Mouse (Mus musculus): ENCODE measurements at regions not wholly inside any gene's neighbourhood (a gene's known extent, or its start where the extent isn't known, plus 50 kb on each side); places are given as distances from the start of the nearest gene placed in this dataset.

DNA sequence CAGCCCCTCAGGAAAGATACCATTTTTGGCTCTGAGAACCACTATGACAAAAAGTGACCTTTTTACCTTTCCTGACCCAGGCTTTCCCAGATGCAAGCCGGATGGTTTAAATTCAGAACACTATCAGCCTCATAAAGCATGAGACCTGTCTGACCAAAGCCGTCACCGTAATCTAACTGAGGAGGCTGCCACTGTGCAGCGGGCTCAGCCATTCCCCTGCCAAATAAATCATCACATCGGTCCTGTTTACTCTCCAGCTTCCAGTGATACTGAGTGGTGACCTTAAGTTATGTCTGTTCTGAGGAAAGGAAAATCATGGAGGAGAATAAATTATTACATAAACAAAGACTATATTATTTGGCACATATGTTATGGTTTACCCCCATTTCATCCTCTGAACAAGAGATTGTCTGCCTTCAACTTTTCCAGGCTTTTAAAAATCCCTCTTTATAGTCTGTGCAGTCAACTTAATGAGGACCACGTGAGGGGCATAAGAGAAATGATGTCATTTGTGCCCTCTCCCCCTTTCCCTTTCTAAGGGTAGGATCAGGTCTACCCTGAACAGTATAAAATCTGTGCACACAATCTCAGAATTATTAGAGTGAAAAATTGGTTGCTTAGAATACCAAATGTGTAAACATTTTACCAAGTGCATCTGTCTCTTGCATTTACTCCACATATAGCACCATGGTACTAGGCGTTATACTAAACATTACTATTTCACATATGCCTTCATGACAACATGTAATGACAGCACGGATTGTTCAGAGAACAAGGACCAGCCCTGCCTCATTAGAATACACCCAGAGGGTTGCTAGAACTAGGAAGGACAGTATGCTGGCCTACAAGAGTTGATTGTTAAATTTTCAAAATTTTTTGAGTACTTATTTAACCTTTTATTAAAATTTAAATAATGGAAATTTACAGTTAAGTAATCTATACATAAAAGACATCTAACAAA, 401.9 kb upstream of the Xrcc4 start:
- Histone ChIP-seq H3K4me3 (no peak overlapping the region), H3K9me3 (no peaks in the 10 kb centered on the region), H3K36me3 (no peaks in the 10 kb centered on the region), H3K9ac (replicated peaks) (no peak overlapping the region), H3K27me3 (no peaks in the 10 kb centered on the region), H3K4me2 (replicated peaks) (no peak overlapping the region), H3K27ac (replicated peaks) (no peak overlapping the region), H3K4me1 (peaks cover 4% of the 10 kb centered on the region; the same call in 1 of the 2 replicates)
- WGBS, result 32% methylated on average over 8 of the region's 8 CpGs
- ATAC-seq (replicated peaks), result no peak

DNA sequence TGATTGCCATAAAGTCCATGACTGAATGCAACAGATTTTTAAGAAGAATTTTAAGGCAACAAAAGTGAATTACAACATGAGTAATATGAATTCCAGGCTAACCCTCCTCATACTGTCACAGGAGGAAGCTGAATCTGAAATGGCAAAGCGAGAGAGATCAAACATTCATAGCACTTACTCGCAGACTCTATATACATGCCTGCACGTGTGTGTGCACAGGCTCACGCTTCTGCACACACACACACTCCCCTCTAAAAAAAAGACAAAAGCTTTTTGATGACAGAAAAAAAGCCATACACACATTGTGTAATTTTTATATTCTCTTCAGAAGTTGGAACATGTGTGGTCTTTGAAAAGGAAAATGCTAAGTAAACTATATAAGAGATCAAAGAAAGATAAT, 391.1 kb upstream of the Xrcc4 start:
- WGBS, result 87% methylated on average over 4 of the region's 4 CpGs
- no peak overlapping the region for H3K27ac ChIP-seq (replicated peaks)

DNA sequence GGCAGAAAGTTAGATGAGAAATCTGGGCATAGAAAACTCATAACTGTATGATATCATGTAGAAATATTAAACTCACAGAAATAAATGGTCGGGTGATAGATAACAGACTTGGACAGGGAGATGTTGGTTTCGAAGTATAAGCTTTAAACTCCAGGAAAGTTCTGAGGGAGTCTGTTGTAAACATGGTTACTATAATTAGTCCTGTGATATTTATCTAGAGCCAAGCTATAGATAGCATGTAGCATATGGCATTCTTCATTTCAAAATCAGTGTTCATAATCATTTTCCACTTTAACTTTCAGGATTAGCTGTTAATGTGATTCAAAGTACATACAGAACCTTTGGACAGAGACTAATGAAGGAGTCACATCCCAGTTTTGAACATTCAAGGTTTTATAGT, 387.5 kb upstream of the Xrcc4 start:
- H3K9me3 ChIP-seq, result no peaks in the 10 kb centered on the region

More for the DNA sequence above, 391.1 kb upstream of the Xrcc4 start:
- H3K4me3 ChIP-seq, result no peak overlapping the region
- H3K27me3 ChIP-seq, result no peaks in the 10 kb centered on the region
- H3K4me1 ChIP-seq, result no peaks in the 10 kb centered on the region
- no peak overlapping the region for H3K9ac ChIP-seq (replicated peaks)
- no peak for ATAC-seq (replicated peaks)
- H3K36me3 ChIP-seq, result no peaks in the 10 kb centered on the region
- H3K4me2 ChIP-seq (replicated peaks), result no peak overlapping the region
- no peaks in the 10 kb centered on the region for H3K9me3 ChIP-seq

DNA sequence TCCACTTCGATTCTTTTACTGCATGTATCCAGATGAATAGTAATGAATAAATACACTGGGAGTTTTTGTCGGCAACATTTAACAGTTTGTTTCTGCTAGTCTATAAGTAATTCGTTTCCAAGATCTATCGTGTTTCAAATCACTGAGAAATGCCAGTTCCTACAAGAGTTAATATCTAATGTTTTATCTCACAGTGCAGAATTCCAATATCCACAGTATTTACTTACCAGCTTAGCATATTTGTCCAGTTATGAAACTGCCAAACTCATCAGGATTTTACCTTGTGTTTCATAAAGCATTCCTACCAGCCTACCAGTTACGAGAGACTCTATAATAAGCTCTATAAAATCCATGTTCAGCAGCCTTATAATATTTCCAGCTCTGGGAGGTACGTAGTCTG, 385.1 kb upstream of the Xrcc4 start:
- Histone ChIP-seq H3K4me2 (replicated peaks) (no peak overlapping the region), H3K9ac (replicated peaks) (no peak overlapping the region), H3K27ac (replicated peaks) (no peak overlapping the region), H3K36me3 (no peaks in the 10 kb centered on the region), H3K4me3 (no peak overlapping the region), H3K9me3 (no peaks in the 10 kb centered on the region), H3K27me3 (no peaks in the 10 kb centered on the region), H3K4me1 (no peaks in the 10 kb centered on the region)
- ATAC-seq (replicated peaks), result no peak
- 82% methylated on average over 6 of the region's 6 CpGs for WGBS

More for the DNA sequence above, 387.5 kb upstream of the Xrcc4 start:
- ATAC-seq (replicated peaks), result peak; percentile 41; the same call in 1 of the 2 replicates
- H3K4me2 ChIP-seq (replicated peaks), result no peak overlapping the region
- no peaks in the 10 kb centered on the region for H3K27me3 ChIP-seq
- WGBS, result 83% methylated on average over 2 of the region's 2 CpGs
- H3K4me3 ChIP-seq, result no peak overlapping the region
- no peaks in the 10 kb centered on the region for H3K4me1 ChIP-seq
- H3K9ac ChIP-seq (replicated peaks), result no peak overlapping the region
- H3K27ac ChIP-seq (replicated peaks), result no peak overlapping the region
- no peaks in the 10 kb centered on the region for H3K36me3 ChIP-seq

DNA sequence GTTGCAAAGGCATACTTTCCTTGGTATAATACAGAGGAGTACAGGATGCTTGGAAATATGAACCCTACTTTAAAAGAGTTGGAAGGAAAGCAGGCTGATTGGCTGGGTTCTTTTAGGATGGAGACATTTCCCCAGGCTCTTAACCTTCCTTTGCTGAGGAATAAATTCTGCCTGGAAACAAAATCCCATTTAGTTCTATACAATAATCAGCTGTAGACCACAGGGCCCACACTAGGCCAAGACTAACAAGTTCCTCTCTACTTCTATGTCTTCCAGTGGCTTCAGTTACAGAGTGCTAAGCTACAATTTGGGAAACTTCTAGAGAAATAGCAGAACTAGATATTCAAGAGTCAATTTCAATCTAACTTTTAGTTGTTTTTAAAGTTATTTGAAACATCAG, 384.6 kb upstream of the Xrcc4 start:
- no peak overlapping the region for H3K9ac ChIP-seq (replicated peaks)
- H3K27ac ChIP-seq (replicated peaks), result no peak overlapping the region
- no peaks in the 10 kb centered on the region for H3K9me3 ChIP-seq
- H3K27me3 ChIP-seq, result no peaks in the 10 kb centered on the region
- H3K4me2 ChIP-seq (replicated peaks), result no peak overlapping the region
- no peak overlapping the region for H3K4me3 ChIP-seq
- ATAC-seq (replicated peaks), result no peak
- no peaks in the 10 kb centered on the region for H3K36me3 ChIP-seq
- H3K4me1 ChIP-seq, result no peaks in the 10 kb centered on the region

DNA sequence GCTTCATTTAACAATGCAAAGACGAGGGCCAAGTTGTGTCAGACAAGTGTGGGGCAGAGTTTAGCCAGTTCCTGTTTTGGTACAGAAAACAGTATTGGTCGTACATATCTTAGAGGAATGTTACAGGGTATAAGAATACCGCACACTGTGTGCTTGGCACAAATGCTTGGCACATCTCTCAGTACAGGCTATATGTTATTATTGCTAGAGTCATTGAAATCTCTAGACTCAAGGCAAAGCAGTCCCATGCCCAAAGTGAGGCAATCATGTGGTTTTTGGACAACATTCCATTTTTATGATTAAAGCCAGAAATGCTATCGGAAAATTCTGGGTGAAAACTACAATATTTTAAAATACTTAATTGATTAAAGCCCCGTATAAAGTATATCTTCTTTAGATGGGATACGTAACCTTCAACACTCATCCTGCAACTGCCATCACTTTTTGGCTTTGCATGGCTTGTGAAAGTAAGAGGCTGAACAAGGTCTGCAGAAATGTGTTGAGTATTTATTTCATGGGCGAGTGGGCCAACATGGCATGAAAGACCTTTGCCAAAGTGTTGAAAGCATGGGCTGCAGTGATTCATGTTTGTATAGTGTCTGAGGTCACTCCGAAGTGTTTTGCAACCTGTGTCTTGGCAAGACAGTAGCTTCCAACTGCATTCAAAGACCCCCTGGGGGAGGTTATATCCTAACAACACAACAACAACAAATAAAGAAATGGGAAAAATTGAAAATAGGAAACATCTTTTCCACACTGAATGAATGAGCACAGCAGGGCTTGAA, 383.8 kb upstream of the Xrcc4 start:
- 80% methylated on average over 8 of the region's 8 CpGs for WGBS
- ATAC-seq (replicated peaks), result no peak
- Histone ChIP-seq H3K9ac (replicated peaks) (no peak overlapping the region), H3K27me3 (no peaks in the 10 kb centered on the region), H3K4me3 (no peak overlapping the region), H3K27ac (replicated peaks) (no peak overlapping the region), H3K4me1 (no peaks in the 10 kb centered on the region), H3K9me3 (no peaks in the 10 kb centered on the region), H3K36me3 (no peaks in the 10 kb centered on the region), H3K4me2 (replicated peaks) (no peak overlapping the region)

DNA sequence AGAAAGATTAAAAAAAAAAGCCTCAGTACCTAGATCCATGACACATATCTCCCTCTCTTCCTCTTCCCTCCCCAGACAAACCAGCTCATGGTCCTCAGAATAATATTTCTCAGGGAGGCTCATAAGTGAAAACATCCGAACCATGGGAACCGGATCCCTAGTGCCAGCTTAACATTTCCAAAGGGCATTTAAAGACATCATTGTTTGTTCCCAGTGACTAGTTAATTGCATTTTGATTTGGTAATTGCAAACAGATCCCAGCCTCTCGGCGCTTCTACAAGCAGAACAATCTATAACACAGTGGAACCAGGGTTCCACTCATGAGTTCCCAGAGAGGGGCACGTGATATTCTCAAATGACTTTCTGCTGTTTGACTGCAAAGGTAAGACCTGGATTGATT, 376.7 kb upstream of the Xrcc4 start:
- H3K9ac ChIP-seq (replicated peaks), result no peak overlapping the region
- no peaks in the 10 kb centered on the region for H3K9me3 ChIP-seq
- H3K4me1 ChIP-seq, result no peaks in the 10 kb centered on the region
- no peak overlapping the region for H3K4me3 ChIP-seq
- 60% methylated on average over 5 of the region's 5 CpGs for WGBS
- no peak for ATAC-seq (replicated peaks)
- H3K27ac ChIP-seq (replicated peaks), result no peak overlapping the region
- H3K36me3 ChIP-seq, result no peaks in the 10 kb centered on the region
- no peak overlapping the region for H3K4me2 ChIP-seq (replicated peaks)
- no peaks in the 10 kb centered on the region for H3K27me3 ChIP-seq

DNA sequence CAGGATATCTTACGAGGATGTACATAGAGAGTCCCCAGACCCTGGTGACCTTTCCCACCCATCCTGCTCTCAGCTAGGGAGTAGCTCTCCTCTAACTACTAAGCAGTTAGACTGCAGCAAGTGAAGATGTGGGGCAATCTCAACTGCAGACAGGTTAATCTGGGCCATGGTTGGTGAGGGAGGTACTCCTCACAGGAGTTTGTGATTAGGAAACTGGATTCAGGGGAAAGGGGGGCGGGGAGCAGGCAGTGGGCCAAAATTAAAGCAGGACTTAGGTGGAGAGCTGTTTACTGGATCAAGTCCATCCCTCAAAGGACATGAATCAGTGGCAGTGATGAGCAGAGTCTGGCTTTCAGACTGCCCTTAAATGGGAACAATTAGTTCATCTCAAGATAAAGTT, 374.6 kb upstream of the Xrcc4 start:
- Histone ChIP-seq H3K9ac (replicated peaks) (no peak overlapping the region), H3K4me2 (replicated peaks) (no peak overlapping the region), H3K27ac (replicated peaks) (no peak overlapping the region), H3K36me3 (no peaks in the 10 kb centered on the region), H3K4me3 (no peak overlapping the region), H3K9me3 (no peaks in the 10 kb centered on the region), H3K4me1 (no peaks in the 10 kb centered on the region), H3K27me3 (no peaks in the 10 kb centered on the region)
- WGBS, result 95% methylated on average over 2 of the region's 2 CpGs
- ATAC-seq (replicated peaks), result no peak

DNA sequence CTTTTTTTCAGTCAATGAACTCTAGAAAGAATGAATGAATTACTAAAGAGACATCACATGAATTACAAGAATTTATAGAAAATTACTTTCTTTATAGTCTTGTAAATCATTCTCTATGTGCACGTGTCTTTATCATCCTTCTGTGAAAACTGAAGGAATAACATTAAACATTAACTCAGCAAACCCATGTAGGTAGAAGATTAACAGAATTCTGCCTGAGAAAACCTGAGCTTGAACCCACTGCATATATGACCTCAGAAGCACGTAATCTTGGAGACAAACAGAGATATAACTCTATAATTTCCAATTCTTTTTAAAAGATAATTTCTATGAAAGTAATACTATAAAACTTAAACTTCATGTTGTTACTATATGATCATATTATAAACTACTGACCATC, 374.0 kb upstream of the Xrcc4 start:
- WGBS, result 85% methylated on average over 2 of the region's 2 CpGs
- no peak for ATAC-seq (replicated peaks)
- no peaks in the 10 kb centered on the region for H3K36me3 ChIP-seq

DNA sequence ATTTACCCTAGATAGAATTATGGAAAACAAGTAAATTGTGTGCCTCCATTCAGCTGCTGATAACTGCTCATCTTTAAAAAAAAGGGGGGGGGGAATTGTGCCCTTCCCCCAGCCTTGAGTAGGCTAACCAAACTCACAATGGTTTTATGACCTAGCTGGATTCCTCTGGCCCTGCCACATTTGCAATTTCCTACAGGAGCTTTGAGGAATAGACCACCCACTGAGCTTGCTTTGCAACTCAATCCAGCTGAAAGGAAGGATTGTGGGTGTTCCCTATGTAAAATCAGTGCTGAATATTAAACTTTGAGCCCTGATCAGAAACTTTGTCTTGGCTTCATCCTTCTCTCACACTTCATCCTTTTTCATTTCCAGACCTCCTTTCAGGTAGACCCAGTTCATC, 365.2 kb upstream of the Xrcc4 start:
- H3K4me2 ChIP-seq (replicated peaks), result no peak overlapping the region
- peaks cover 6% of the 10 kb centered on the region for H3K9me3 ChIP-seq
- H3K4me1 ChIP-seq, result no peaks in the 10 kb centered on the region
- H3K27me3 ChIP-seq, result no peaks in the 10 kb centered on the region
- H3K9ac ChIP-seq (replicated peaks), result no peak overlapping the region
- H3K27ac ChIP-seq (replicated peaks), result no peak overlapping the region
- no peak for ATAC-seq (replicated peaks)
- no peak overlapping the region for H3K4me3 ChIP-seq
- H3K36me3 ChIP-seq, result no peaks in the 10 kb centered on the region

More for the DNA sequence above, 374.0 kb upstream of the Xrcc4 start:
- Histone ChIP-seq H3K4me1 (no peaks in the 10 kb centered on the region), H3K27ac (replicated peaks) (no peak overlapping the region), H3K9ac (replicated peaks) (no peak overlapping the region), H3K4me3 (no peak overlapping the region), H3K9me3 (no peaks in the 10 kb centered on the region), H3K27me3 (no peaks in the 10 kb centered on the region), H3K4me2 (replicated peaks) (no peak overlapping the region)

DNA sequence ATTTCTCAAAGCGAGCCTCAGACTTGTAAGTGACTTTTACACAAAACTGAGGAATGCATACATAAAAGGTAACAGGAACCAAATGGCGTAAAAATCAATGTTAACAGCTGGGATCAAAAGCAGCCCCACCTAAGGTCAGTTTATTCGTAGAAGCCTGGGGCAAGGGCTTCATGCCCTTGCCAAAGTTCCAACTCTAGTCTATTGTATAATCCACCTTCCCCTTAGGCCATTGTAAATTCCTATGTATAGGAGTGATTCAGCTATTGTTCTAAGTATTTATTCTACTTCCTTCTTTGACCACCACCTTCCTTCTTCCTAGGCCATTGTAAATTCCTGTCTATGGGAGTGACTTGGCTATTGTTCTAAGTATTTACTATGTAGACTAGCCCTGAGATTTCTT, 337.5 kb upstream of the Xrcc4 start:
- WGBS, result 89% methylated on average over 3 of the region's 3 CpGs
- Histone ChIP-seq H3K9ac (replicated peaks) (no peak overlapping the region), H3K27ac (replicated peaks) (no peak overlapping the region), H3K36me3 (no peaks in the 10 kb centered on the region), H3K4me2 (replicated peaks) (no peak overlapping the region), H3K4me3 (no peak overlapping the region), H3K4me1 (no peaks in the 10 kb centered on the region), H3K27me3 (no peaks in the 10 kb centered on the region), H3K9me3 (no peaks in the 10 kb centered on the region)
- ATAC-seq (replicated peaks), result no peak

DNA sequence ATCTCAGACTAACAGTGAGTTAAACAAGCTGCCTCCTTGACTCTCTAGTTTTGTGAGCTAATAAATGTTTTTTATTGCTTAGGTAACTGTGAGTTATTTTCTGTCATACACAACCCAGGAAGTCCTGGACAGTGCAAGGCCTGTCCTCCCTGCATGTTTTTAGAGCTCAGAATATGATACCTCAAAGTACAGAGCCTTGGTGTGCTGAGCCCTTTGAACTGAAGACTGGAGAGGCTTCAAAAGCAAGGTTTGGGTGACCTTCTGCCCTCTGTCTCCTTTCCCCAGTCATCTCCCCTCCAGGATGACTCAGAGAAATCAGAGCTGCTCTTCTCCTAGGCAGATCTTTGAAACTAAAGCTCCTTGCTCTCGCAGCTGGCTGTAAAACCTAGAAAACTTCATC, 336.0 kb upstream of the Xrcc4 start:
- ATAC-seq (replicated peaks), result no peak
- no peak overlapping the region for H3K4me2 ChIP-seq (replicated peaks)

More for the DNA sequence above, 336.0 kb upstream of the Xrcc4 start:
- Histone ChIP-seq H3K4me3 (no peak overlapping the region), H3K9ac (replicated peaks) (no peak overlapping the region), H3K36me3 (no peaks in the 10 kb centered on the region), H3K27me3 (no peaks in the 10 kb centered on the region), H3K9me3 (no peaks in the 10 kb centered on the region), H3K4me1 (no peaks in the 10 kb centered on the region), H3K27ac (replicated peaks) (no peak overlapping the region)
- WGBS, result 76% methylated on average over 1 of the region's 1 CpGs
